Mouse (Mus musculus): ENCODE measurements at regions not wholly inside any gene's neighbourhood (a gene's known extent, or its start where the extent isn't known, plus 50 kb on each side); places are given as distances from the start of the nearest gene placed in this dataset.

GRCm38 (mm10) chr3:149226723-149227122 lies 236.4 kb upstream of the Adgrl2 start:
- ATAC-seq (ENCODE audit: low FRiP score) (no peak), DNase-seq (ENCODE audit: low spot score) (no peak)
- no peak overlapping the region for H3K4me2 ChIP-seq (replicated peaks; ENCODE audit: low read depth, low read length)
- H3K36me3 ChIP-seq (ENCODE audit: control insufficient read depth, insufficient read depth, low read length): no peaks in the 10 kb centered on the region
- H3K27me3 ChIP-seq (ENCODE audit: control insufficient read depth, insufficient read depth, low read length): no peaks in the 10 kb centered on the region
- no peaks in the 10 kb centered on the region for H3K4me1 ChIP-seq (replicated peaks; ENCODE audit: control insufficient read depth, insufficient read depth, low read length)
- H3K9me3 ChIP-seq (ENCODE audit: control insufficient read depth, low read length): no peaks in the 10 kb centered on the region
- no peak overlapping the region for H3K27ac ChIP-seq (ENCODE audit: low read depth, low read length)
- no peak overlapping the region for H3K4me3 ChIP-seq (ENCODE audit: low read depth, low read length)
- H3K9ac ChIP-seq (ENCODE audit: low read depth, low read length): no peak overlapping the region
- WGBS: 87% methylated on average over 4 of the region's 4 CpGs

DNA sequence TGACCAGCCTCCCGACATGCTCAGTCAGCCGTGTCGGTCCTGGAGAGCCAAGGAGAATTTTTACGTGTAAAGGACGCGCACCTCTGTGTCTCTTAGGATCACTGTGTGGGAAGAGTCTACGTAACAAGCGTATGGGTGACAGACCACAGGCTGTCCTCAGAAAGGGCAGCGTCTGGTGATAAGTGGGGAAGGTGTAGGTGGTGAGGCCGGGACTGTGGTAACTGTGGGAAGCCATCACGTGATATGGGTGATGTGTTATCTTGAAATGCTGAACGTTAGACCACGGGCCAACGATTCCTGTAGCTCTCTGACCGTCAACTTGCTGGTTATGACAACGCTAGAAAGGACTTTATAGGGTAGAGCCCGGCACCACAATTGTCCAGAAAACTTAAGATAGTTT lies 235.3 kb upstream of the Adgrl2 start:
- H3K9ac ChIP-seq (ENCODE audit: low read depth, low read length): no peak overlapping the region
- no peaks in the 10 kb centered on the region for H3K27me3 ChIP-seq (ENCODE audit: control insufficient read depth, insufficient read depth, low read length)
- no peaks in the 10 kb centered on the region for H3K9me3 ChIP-seq (ENCODE audit: control insufficient read depth, low read length)
- WGBS: 81% methylated on average over 17 of the region's 17 CpGs
- no peak overlapping the region for H3K27ac ChIP-seq (ENCODE audit: low read depth, low read length)
- H3K4me3 ChIP-seq (ENCODE audit: low read depth, low read length): no peak overlapping the region
- DNase-seq (ENCODE audit: low spot score): no peak
- H3K36me3 ChIP-seq (ENCODE audit: control insufficient read depth, insufficient read depth, low read length): no peaks in the 10 kb centered on the region
- H3K4me1 ChIP-seq (replicated peaks; ENCODE audit: control insufficient read depth, insufficient read depth, low read length): no peaks in the 10 kb centered on the region
- no peak overlapping the region for H3K4me2 ChIP-seq (replicated peaks; ENCODE audit: low read depth, low read length)
- ATAC-seq (ENCODE audit: low FRiP score): no peak

- Histone ChIP-seq H3K4me2 (replicated peaks; ENCODE audit: low read depth, low read length) (no peak overlapping the region), H3K36me3 (ENCODE audit: control insufficient read depth, insufficient read depth, low read length) (no peaks in the 10 kb centered on the region), H3K27ac (ENCODE audit: low read depth, low read length) (no peak overlapping the region), H3K4me3 (ENCODE audit: low read depth, low read length) (no peak overlapping the region), H3K27me3 (ENCODE audit: control insufficient read depth, insufficient read depth, low read length) (0 out of 2 replicates have a peak, but pooled peaks cover 2% of the 10 kb centered on the region), H3K4me1 (replicated peaks; ENCODE audit: control insufficient read depth, insufficient read depth, low read length) (no peaks in the 10 kb centered on the region), H3K9ac (ENCODE audit: low read depth, low read length) (no peak overlapping the region), H3K9me3 (ENCODE audit: control insufficient read depth, low read length) (no peaks in the 10 kb centered on the region)
- 98% methylated on average over 4 of the region's 4 CpGs for WGBS
- DNase-seq (ENCODE audit: low spot score) (no peak), ATAC-seq (ENCODE audit: low FRiP score) (no peak)
Observed at GRCm38 (mm10) chr3:149224271-149224670, 233.9 kb upstream of the Adgrl2 start.

- 96% methylated on average over 5 of the region's 5 CpGs for WGBS
Observed at GRCm38 (mm10) chr3:149223776-149224175, 233.4 kb upstream of the Adgrl2 start.

DNA sequence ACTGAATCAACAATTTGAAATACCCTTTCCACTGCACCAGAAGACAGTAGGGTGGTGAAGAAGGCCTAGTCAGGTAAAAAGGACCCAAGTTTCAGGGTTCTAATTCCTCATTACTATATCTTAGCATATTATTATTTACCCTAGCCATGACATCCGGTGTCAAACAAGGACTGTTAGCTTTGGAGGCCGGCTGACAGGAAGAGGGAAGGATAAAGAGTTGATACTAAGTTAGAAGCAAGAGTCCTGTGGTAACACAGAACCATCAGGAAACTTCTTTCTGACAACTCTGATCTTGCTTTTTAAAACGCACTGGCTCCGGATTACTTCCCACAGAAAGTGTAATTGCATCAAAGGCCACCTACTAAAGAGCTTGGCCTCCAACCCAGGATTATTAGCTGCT lies 230.6 kb upstream of the Adgrl2 start:
- H3K36me3 ChIP-seq (ENCODE audit: control insufficient read depth, insufficient read depth, low read length): no peaks in the 10 kb centered on the region
- WGBS: 85% methylated on average over 4 of the region's 4 CpGs
- H3K9ac ChIP-seq (ENCODE audit: low read depth, low read length): no peak overlapping the region
- DNase-seq (ENCODE audit: low spot score): no peak
- H3K9me3 ChIP-seq (ENCODE audit: control insufficient read depth, low read length): no peaks in the 10 kb centered on the region
- H3K4me1 ChIP-seq (replicated peaks; ENCODE audit: control insufficient read depth, insufficient read depth, low read length): no peaks in the 10 kb centered on the region
- ATAC-seq (ENCODE audit: low FRiP score): no peak
- no peak overlapping the region for H3K27ac ChIP-seq (ENCODE audit: low read depth, low read length)
- 0 out of 2 replicates have a peak, but pooled peaks cover 2% of the 10 kb centered on the region for H3K27me3 ChIP-seq (ENCODE audit: control insufficient read depth, insufficient read depth, low read length)
- no peak overlapping the region for H3K4me2 ChIP-seq (replicated peaks; ENCODE audit: low read depth, low read length)
- no peak overlapping the region for H3K4me3 ChIP-seq (ENCODE audit: low read depth, low read length)

More at GRCm38 (mm10) chr3:149223776-149224175, 233.4 kb upstream of the Adgrl2 start:
- DNase-seq (ENCODE audit: low spot score) (no peak), ATAC-seq (ENCODE audit: low FRiP score) (no peak)
- Histone ChIP-seq H3K4me1 (replicated peaks; ENCODE audit: control insufficient read depth, insufficient read depth, low read length) (no peaks in the 10 kb centered on the region), H3K9ac (ENCODE audit: low read depth, low read length) (no peak overlapping the region), H3K36me3 (ENCODE audit: control insufficient read depth, insufficient read depth, low read length) (no peaks in the 10 kb centered on the region), H3K27me3 (ENCODE audit: control insufficient read depth, insufficient read depth, low read length) (0 out of 2 replicates have a peak, but pooled peaks cover 2% of the 10 kb centered on the region), H3K27ac (ENCODE audit: low read depth, low read length) (no peak overlapping the region), H3K4me2 (replicated peaks; ENCODE audit: low read depth, low read length) (no peak overlapping the region), H3K4me3 (ENCODE audit: low read depth, low read length) (no peak overlapping the region), H3K9me3 (ENCODE audit: control insufficient read depth, low read length) (no peaks in the 10 kb centered on the region)

- no peaks in the 10 kb centered on the region for H3K36me3 ChIP-seq (ENCODE audit: control insufficient read depth, insufficient read depth, low read length)
- DNase-seq (ENCODE audit: low spot score) (no peak), ATAC-seq (ENCODE audit: low FRiP score) (no peak)
- no peaks in the 10 kb centered on the region for H3K4me1 ChIP-seq (replicated peaks; ENCODE audit: control insufficient read depth, insufficient read depth, low read length)
- H3K9me3 ChIP-seq (ENCODE audit: control insufficient read depth, low read length): no peaks in the 10 kb centered on the region
- no peak overlapping the region for H3K4me3 ChIP-seq (ENCODE audit: low read depth, low read length)
- 0 out of 2 replicates have a peak, but pooled peaks cover 2% of the 10 kb centered on the region for H3K27me3 ChIP-seq (ENCODE audit: control insufficient read depth, insufficient read depth, low read length)
- H3K9ac ChIP-seq (ENCODE audit: low read depth, low read length): no peak overlapping the region
- H3K4me2 ChIP-seq (replicated peaks; ENCODE audit: low read depth, low read length): no peak overlapping the region
- WGBS: 40% methylated on average over 8 of the region's 8 CpGs
- H3K27ac ChIP-seq (ENCODE audit: low read depth, low read length): no peak overlapping the region
Observed at GRCm38 (mm10) chr3:149220304-149220951, 230.1 kb upstream of the Adgrl2 start.

GRCm38 (mm10) chr3:149219381-149220303 lies 229.3 kb upstream of the Adgrl2 start:
- Histone ChIP-seq H3K9ac (ENCODE audit: low read depth, low read length) (no peak overlapping the region), H3K4me1 (replicated peaks; ENCODE audit: control insufficient read depth, insufficient read depth, low read length) (no peaks in the 10 kb centered on the region), H3K4me2 (replicated peaks; ENCODE audit: low read depth, low read length) (no peak overlapping the region), H3K36me3 (ENCODE audit: control insufficient read depth, insufficient read depth, low read length) (no peaks in the 10 kb centered on the region), H3K9me3 (ENCODE audit: control insufficient read depth, low read length) (no peaks in the 10 kb centered on the region), H3K4me3 (ENCODE audit: low read depth, low read length) (no peak overlapping the region), H3K27ac (ENCODE audit: low read depth, low read length) (no peak overlapping the region), H3K27me3 (ENCODE audit: control insufficient read depth, insufficient read depth, low read length) (0 out of 2 replicates have a peak, but pooled peaks cover 2% of the 10 kb centered on the region)
- DNase-seq (ENCODE audit: low spot score): no peak
- 35% methylated on average over 14 of the region's 14 CpGs for WGBS
- no peak for ATAC-seq (ENCODE audit: low FRiP score)

DNA sequence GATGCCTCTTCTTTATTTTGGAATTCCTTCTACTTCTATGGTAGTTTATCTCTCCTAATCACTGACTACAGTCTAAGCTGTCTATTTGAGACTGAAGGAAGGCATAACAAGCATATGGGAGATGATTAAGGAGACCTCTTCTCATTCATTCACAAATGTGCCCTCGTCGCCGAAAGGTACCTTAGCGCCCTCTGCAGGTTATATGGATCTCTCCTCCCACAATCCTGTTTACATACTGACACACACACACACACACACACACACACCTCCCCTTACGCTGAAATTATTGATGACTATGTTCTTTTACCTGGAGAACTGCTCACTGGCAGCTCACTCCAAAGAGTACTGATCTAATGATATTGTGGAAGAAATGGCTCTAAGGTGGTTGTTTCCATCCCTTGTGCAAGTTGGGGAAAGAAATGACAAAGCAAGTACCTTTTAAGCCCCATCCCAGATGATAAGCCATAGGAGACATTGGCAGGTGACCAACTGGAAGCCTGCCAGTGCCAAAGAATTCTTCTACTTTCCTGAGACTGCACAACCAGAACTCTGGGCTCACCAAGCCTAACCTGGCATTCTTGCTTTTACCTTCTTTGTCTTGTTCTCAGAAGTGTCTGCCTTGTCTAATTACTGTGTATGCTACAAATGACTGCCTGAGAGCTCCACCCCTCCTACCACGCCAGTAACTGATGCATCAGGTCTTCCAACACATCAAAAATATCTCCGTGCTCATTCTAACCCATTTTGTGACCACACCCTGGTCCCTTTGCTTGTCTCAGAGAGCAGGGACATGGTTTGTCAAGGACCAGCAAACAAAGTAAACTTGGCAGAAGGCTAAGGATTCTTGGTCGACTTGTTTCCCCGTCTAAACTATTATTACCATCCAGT lies 227.8 kb upstream of the Adgrl2 start:
- Histone ChIP-seq H3K9me3 (ENCODE audit: control insufficient read depth, low read length) (no peaks in the 10 kb centered on the region), H3K36me3 (ENCODE audit: control insufficient read depth, insufficient read depth, low read length) (no peaks in the 10 kb centered on the region), H3K4me3 (ENCODE audit: low read depth, low read length) (no peak overlapping the region), H3K27ac (ENCODE audit: low read depth, low read length) (no peak overlapping the region), H3K4me2 (replicated peaks; ENCODE audit: low read depth, low read length) (no peak overlapping the region), H3K9ac (ENCODE audit: low read depth, low read length) (no peak overlapping the region), H3K27me3 (ENCODE audit: control insufficient read depth, insufficient read depth, low read length) (0 out of 2 replicates have a peak, but pooled peaks cover 2% of the 10 kb centered on the region), H3K4me1 (replicated peaks; ENCODE audit: control insufficient read depth, insufficient read depth, low read length) (no peaks in the 10 kb centered on the region)
- DNase-seq (ENCODE audit: low spot score) (no peak), ATAC-seq (ENCODE audit: low FRiP score) (no peak)
- 96% methylated on average over 9 of the region's 9 CpGs for WGBS
